Mouse (Mus musculus) cerebellum, postnatal 25 days (tissue): Measurements from ENCODE around the gene Mtmr3.
"Not testable (repeated sequence)": the region's sequence is repeated elsewhere in the genome, so short reads cannot be mapped to it uniquely, and the experiment has no call there.

Experiments
- DNase-seq, 2 experiments: peaks; one replicate each; pipeline ENCODE4 v3.0.0; 2021; ENCODE audit warnings: mixed read lengths in 2 of 2

Mtmr3 gene

GRCm38 (mm10) chr11:4599916-4600315 is 5.3 kb upstream of the Mtmr3 start:
- no peak for DNase-seq

GRCm38 (mm10) chr11:4598411-4598810 is 3.7 kb upstream of the Mtmr3 start:
- DNase-seq, result no peak

GRCm38 (mm10) chr11:4593849-4594607 is 635 bp downstream of the Mtmr3 start:
- peak in 1 of 2 experiments; percentile 65 for DNase-seq

GRCm38 (mm10) chr11:4593491-4593848 is 1.2 kb downstream of the Mtmr3 start:
- no peak for DNase-seq

- DNase-seq, result no peak
Measured at GRCm38 (mm10) chr11:4591811-4592210, 2.9 kb downstream of the Mtmr3 start.

- DNase-seq, result peak in 1 of 2 experiments; percentile 71
Measured at GRCm38 (mm10) chr11:4578682-4579081, 16.0 kb downstream of the Mtmr3 start.

GRCm38 (mm10) chr11:4577079-4577478 is 17.6 kb downstream of the Mtmr3 start:
- no peak for DNase-seq

- DNase-seq, result not testable (repeated sequence)
Measured at GRCm38 (mm10) chr11:4576090-4576732, 18.5 kb downstream of the Mtmr3 start.

- peak; percentile 14 to 19 for DNase-seq
Measured at GRCm38 (mm10) chr11:4571491-4571901, 23.2 kb downstream of the Mtmr3 start.

GRCm38 (mm10) chr11:4566333-4566732 is 28.3 kb downstream of the Mtmr3 start:
- no peak for DNase-seq

- no peak for DNase-seq
Measured at GRCm38 (mm10) chr11:4565545-4565944, 29.1 kb downstream of the Mtmr3 start.

- no peak for DNase-seq
Measured at GRCm38 (mm10) chr11:4553274-4554063, 41.2 kb downstream of the Mtmr3 start.

- DNase-seq, result no peak
Measured at GRCm38 (mm10) chr11:4547569-4547968, 47.1 kb downstream of the Mtmr3 start.

GRCm38 (mm10) chr11:4545976-4546375 is 48.7 kb downstream of the Mtmr3 start:
- DNase-seq, result peak; percentile 20 to 48

- no peak for DNase-seq
Measured at GRCm38 (mm10) chr11:4545401-4545800, 49.3 kb downstream of the Mtmr3 start.

- DNase-seq, result not testable (repeated sequence)
Measured at GRCm38 (mm10) chr11:4544627-4544921, 50.1 kb downstream of the Mtmr3 start.

GRCm38 (mm10) chr11:4543746-4544626 is 50.7 kb downstream of the Mtmr3 start:
- no peak for DNase-seq

GRCm38 (mm10) chr11:4543040-4543551 is 51.6 kb downstream of the Mtmr3 start:
- no peak for DNase-seq

- DNase-seq, result no peak
Measured at GRCm38 (mm10) chr11:4536645-4537044, 58.0 kb downstream of the Mtmr3 start.

- DNase-seq, result no peak
Measured at GRCm38 (mm10) chr11:4527132-4527531, 67.5 kb downstream of the Mtmr3 start.

GRCm38 (mm10) chr11:4522142-4522664 is 72.5 kb downstream of the Mtmr3 start:
- no peak for DNase-seq

GRCm38 (mm10) chr11:4518981-4519380 is 75.7 kb downstream of the Mtmr3 start:
- no peak for DNase-seq
